Mouse (Mus musculus): ENCODE data around the gene Map3k4. TPM values are rescaled to one million over a fixed set of nuclear protein-coding genes. Genes with fewer than 3 reads are reported as not detected.

The Map3k4 gene
- total and polyA plus RNA-seq, 3 experiments: 12.7 to 22.6 (median 20.9) TPM

- Histone ChIP-seq H3K9me3 (replicated peaks; ENCODE audit: low read length) (no peaks in the 10 kb centered on the region), H3K27ac (ENCODE audit: insufficient read depth, low read depth) (peak overlapping the region; percentile 86), H3K79me2 (replicated peaks; ENCODE audit: control insufficient read depth, extremely low read depth, insufficient read depth, poor library complexity, severe bottlenecking) (no peaks in the 10 kb centered on the region), H3K27me3 (replicated peaks) (no peaks in the 10 kb centered on the region), H3K36me3 (replicated peaks in 1 of 2; ENCODE audit: control insufficient read depth in 1 of 2, insufficient read depth in 1 of 2, low read length in 1 of 2) (no peaks in the 10 kb centered on the region), H3K4me3 (replicated peaks in 1 of 3; ENCODE audit: low read depth in 2 of 3, low read length in 2 of 3, poor library complexity in 1 of 3) (peak overlapping the region; percentile 27 to 76 (median 29)), H3K9ac (ENCODE audit: insufficient read depth, low read depth) (peak overlapping the region; percentile 72), H3K4me2 (ENCODE audit: insufficient read depth, low read depth, poor library complexity, severe bottlenecking) (peak overlapping the region; percentile 67), H3K4me1 (ENCODE audit: control insufficient read depth in 1 of 2, insufficient read depth in 2 of 2) (peaks cover 10 to 19% of the 10 kb centered on the region in 2 experiments)
- in situ Hi-C loops (cut with MboI; ENCODE audit: low pct_ligation_motif_present, low pct_unique_long_range_greater_than_20kb, low sequenced_read_pairs) (loop anchor here (5.0 to 10.0 kb wide), 4 partner anchors 43 to 325 kb away; partner anchors contain the start of gene Map3k4), dilution Hi-C loops (cut with MboI; ENCODE audit: extremely low pct_ligation_motif_present, extremely low pct_unique_long_range_greater_than_20kb, low sequenced_read_pairs) (no loop called here)
- no peak for DNase-seq (ENCODE audit: extremely low read depth)
- peak; percentile 67 for TF ChIP-seq ELF1 (IDR thresholded peaks at IDR 0.05; ENCODE audit: low read depth, low read length)
- no peak for TF ChIP-seq EP300 (IDR thresholded peaks at IDR 0.05; ENCODE audit: low read length)
- peak; percentile 74 for TF ChIP-seq BHLHE40 (IDR thresholded peaks at IDR 0.05; ENCODE audit: low read depth, low read length)
- no peak for TF ChIP-seq ZNF384 (IDR thresholded peaks at IDR 0.05; ENCODE audit: low read depth, low read length)
- TF ChIP-seq CHD2 (IDR thresholded peaks at IDR 0.05; ENCODE audit: low read length): no peak
- peak; percentile 80 for TF ChIP-seq MYC (IDR thresholded peaks at IDR 0.05; ENCODE audit: low read depth, low read length)
- no peak for TF ChIP-seq NRF1 (IDR thresholded peaks at IDR 0.05; ENCODE audit: low read depth, low read length)
- peak; percentile 68 for TF ChIP-seq MAX (IDR thresholded peaks at IDR 0.05; ENCODE audit: low read length)
- TF ChIP-seq MXI1 (IDR thresholded peaks at IDR 0.05; ENCODE audit: low read depth, low read length): peak; percentile 58; the same call in 1 of the 2 replicates
- TF ChIP-seq JUN (IDR thresholded peaks at IDR 0.05; ENCODE audit: insufficient read depth, low read depth, low read length): no peak
- no peak for TF ChIP-seq POLR2AphosphoS2 (IDR thresholded peaks at IDR 0.05; ENCODE audit: low read depth, low read length)
- TF ChIP-seq USF2 (conservative IDR thresholded peaks at IDR 0.05; ENCODE audit: low read depth, low read length): peak; percentile 14; the same call in 1 of the 2 replicates
- TF ChIP-seq ZMIZ1 (IDR thresholded peaks at IDR 0.05; ENCODE audit: low read depth, low read length): no peak
- TF ChIP-seq ZKSCAN1 (IDR thresholded peaks at IDR 0.05; ENCODE audit: borderline replicate concordance, low read depth, low read length): no peak
- TF ChIP-seq TCF12 (IDR thresholded peaks at IDR 0.05; ENCODE audit: low read depth, low read length): peak; percentile 58
- peak; percentile 56; the same call in 1 of the 2 replicates for TF ChIP-seq TBP (conservative IDR thresholded peaks at IDR 0.05; ENCODE audit: low read depth, low read length)
- peak; percentile 16; the same call in 1 of the 2 replicates for TF ChIP-seq SMC3 (IDR thresholded peaks at IDR 0.05; ENCODE audit: low read depth, low read length)
- TF ChIP-seq ETS1 (conservative IDR thresholded peaks at IDR 0.05; ENCODE audit: low read depth, low read length): peak; percentile 28; the same call in 1 of the 2 replicates
- TF ChIP-seq HCFC1 (IDR thresholded peaks at IDR 0.05; ENCODE audit: low read depth, low read length): 0 out of 2 replicates have a peak, but pooled peaks have one; percentile 41
- TF ChIP-seq CTCF (conservative IDR thresholded peaks at IDR 0.05 in 1 of 2, IDR thresholded peaks at IDR 0.05 in 1 of 2; ENCODE audit: low read depth in 2 of 2, low read length in 2 of 2): peak in 1 of 2 experiments; percentile 43; a peak in 2 of 4 replicates
- no peak for TF ChIP-seq JUND (conservative IDR thresholded peaks at IDR 0.05; ENCODE audit: low read depth, low read length)
- TF ChIP-seq POLR2A (IDR thresholded peaks at IDR 0.05; ENCODE audit: low read depth, low read length): peak; percentile 69
- no peak for TF ChIP-seq GABPA (IDR thresholded peaks at IDR 0.05; ENCODE audit: insufficient replicate concordance, low read depth, low read length)
- peak; percentile 65; the same call in 1 of the 2 replicates for TF ChIP-seq SIN3A (IDR thresholded peaks at IDR 0.05; ENCODE audit: low read length)
- no peak for TF ChIP-seq UBTF (IDR thresholded peaks at IDR 0.05; ENCODE audit: low read depth, low read length)
- no peak for TF ChIP-seq MEF2A (IDR thresholded peaks at IDR 0.05; ENCODE audit: borderline replicate concordance, low read depth, low read length)
- no peak for TF ChIP-seq MAZ (IDR thresholded peaks at IDR 0.05; ENCODE audit: low read depth, low read length)
- TF ChIP-seq ZC3H11A (IDR thresholded peaks at IDR 0.05; ENCODE audit: low read depth, low read length): no peak
- peak; percentile 31; the same call in 1 of the 2 replicates for TF ChIP-seq USF1 (IDR thresholded peaks at IDR 0.05; ENCODE audit: low read depth, low read length)
- no peak for TF ChIP-seq KAT2A (IDR thresholded peaks at IDR 0.05; ENCODE audit: insufficient replicate concordance, low read length)
- no peak for TF ChIP-seq PAX5 (IDR thresholded peaks at IDR 0.05; ENCODE audit: low read length)
- TF ChIP-seq RCOR1 (conservative IDR thresholded peaks at IDR 0.05; ENCODE audit: low read depth, low read length): no peak
- TF ChIP-seq MAFK (IDR thresholded peaks at IDR 0.05; ENCODE audit: insufficient replicate concordance, low read length): no peak
- no peak; the same call in 1 of the 2 replicates for TF ChIP-seq IRF4 (IDR thresholded peaks at IDR 0.05; ENCODE audit: low read depth, low read length)
- TF ChIP-seq NELFE (IDR thresholded peaks at IDR 0.05; ENCODE audit: low read depth, low read length): no peak; the same call in 1 of the 2 replicates
- no peak for TF ChIP-seq E2F4 (IDR thresholded peaks at IDR 0.05; ENCODE audit: insufficient replicate concordance, low read depth, low read length)
- TF ChIP-seq CHD1 (IDR thresholded peaks at IDR 0.05; ENCODE audit: low read depth, low read length): no peak
- TF ChIP-seq RAD21 (IDR thresholded peaks at IDR 0.05; ENCODE audit: low read depth, low read length): no peak
Measured at GRCm38 (mm10) chr17:12359876-12360275, 41.3 kb upstream of the Map3k4 start.
